Mouse (Mus musculus): Measurements from ENCODE around the gene Gtpbp3. TPM values are rescaled to one million over a fixed set of nuclear protein-coding genes. Genes with fewer than 3 reads are reported as not detected.

Gtpbp3 gene
- polyA plus RNA-seq, 1 experiment from 2014 or later, result 20.0 TPM

DNA sequence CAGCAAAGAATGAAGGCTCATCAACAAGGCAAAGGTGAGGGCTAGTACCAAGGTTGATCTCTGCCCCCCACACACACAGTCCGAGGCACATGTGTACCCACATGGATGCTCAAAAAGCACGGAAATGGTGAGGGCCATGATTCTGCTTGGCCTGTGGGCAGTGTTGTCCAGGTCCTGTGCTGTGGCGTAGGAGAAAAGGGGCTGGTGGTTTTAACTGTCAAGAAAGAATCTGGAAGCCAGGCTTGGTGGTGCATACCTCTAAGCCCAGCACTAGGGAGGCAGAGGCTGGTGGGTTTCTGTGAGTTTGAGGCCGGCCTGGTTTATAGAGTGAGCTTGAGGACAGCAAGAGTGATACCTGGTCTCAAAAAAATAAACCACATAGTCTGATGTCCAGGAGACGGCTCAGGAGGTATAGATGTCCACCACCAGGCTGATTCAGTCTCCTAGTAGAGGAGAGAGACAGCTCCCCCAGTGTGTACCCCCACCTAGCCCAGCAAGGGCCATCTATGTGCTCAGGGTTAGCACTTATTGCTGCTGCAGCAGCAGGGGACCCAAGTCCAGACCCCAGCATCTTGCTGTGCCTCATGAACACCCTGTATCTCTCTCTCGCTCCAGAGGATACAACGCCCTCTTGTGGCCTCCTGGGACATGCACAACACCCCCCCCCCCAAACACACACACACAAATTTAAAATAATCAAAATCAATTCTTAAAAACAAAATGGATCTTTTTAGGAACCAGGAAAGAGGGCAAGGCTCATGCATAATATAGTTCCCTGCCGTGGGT is 15.1 kb upstream of the Gtpbp3 start:
- no peak overlapping the region for H3K4me3 ChIP-seq
- no peak overlapping the region for H3K27ac ChIP-seq (replicated peaks)
- peaks cover 53% of the 10 kb centered on the region for H3K36me3 ChIP-seq
- 89% methylated on average over 8 of the region's 8 CpGs for WGBS
- no peak for DNase-seq (ENCODE audit: low spot score)
- H3K4me1 ChIP-seq, result peaks cover 53% of the 10 kb centered on the region
- H3K9me3 ChIP-seq (replicated peaks), result no peaks in the 10 kb centered on the region
- H3K27me3 ChIP-seq (ENCODE audit: low read depth, poor library complexity, severe bottlenecking), result peaks cover 13% of the 10 kb centered on the region

DNA sequence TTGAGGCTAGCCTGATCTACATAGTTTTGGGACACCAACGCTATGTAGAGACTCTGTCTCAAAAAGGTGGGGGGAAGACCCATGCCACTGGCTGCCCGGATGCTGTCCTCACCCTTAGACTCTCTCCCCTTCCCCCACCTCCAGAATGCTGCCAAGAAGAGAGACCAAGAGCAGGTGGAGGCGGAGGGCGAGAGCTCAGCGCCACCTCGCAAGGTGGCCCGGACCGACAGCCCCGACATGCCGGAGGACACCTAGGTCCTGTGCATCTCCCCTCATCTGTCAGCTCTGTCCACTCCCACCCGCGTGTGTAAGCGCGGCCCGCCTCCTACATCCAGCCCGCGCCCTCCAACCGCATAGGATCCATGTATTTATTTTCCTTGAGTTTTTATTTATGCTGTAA is 13.6 kb upstream of the Gtpbp3 start:
- Histone ChIP-seq H3K4me3 (no peak overlapping the region), H3K9me3 (replicated peaks) (no peaks in the 10 kb centered on the region), H3K4me1 (peaks cover 49% of the 10 kb centered on the region), H3K27ac (replicated peaks) (no peak overlapping the region), H3K27me3 (ENCODE audit: low read depth, poor library complexity, severe bottlenecking) (peaks cover 27% of the 10 kb centered on the region), H3K36me3 (peaks cover 66% of the 10 kb centered on the region)
- WGBS, result 93% methylated on average over 18 of the region's 18 CpGs
- DNase-seq (ENCODE audit: low spot score), result no peak

DNA sequence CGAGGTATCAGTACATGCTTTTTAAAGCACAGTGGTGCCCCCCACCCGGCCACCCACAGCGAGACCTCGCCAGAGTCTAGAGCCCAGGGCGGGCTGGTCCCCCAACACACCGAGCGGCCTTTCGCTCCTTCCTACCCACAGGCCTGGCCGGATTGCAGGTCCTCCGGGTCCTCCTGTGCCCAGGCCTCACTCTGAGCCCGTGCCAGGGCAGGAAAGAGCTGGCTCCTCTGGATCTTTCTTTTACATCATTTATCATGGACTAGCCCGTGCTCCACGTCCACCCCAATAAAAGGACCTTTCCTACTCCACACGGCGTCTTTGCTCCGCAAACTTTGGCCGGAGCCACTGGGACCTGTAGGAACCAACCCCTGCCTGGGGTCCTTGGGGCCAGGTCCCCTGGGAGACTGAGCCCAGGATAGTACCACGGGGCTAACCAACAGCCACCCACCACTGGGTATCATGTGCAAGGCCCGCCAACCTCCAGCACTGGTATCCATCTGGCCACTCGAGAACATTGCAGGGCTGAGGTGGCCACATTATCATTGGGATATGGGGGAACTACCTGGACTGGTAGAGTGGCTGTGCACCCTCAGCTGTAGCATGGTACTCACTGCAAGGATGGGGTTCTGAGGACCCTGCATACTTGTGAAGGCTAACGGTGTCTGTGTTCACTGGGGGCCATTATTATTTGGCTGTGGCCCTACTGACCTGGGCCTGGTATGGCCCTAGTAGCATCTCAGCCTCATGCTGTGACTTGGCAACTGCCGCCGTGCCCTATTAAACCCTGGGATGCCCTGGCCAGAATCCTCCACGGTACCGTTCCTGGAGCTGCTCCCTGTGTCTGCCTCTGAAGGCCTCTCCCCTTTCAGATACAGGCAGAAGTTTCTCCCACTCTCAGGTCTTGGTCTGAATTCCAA is 12.9 kb upstream of the Gtpbp3 start:
- 92% methylated on average over 25 of the region's 25 CpGs for WGBS
- DNase-seq (ENCODE audit: low spot score), result no peak
- Histone ChIP-seq H3K36me3 (peaks cover 73% of the 10 kb centered on the region), H3K27ac (replicated peaks) (no peak overlapping the region), H3K27me3 (ENCODE audit: low read depth, poor library complexity, severe bottlenecking) (peaks cover 28% of the 10 kb centered on the region), H3K9me3 (replicated peaks) (no peaks in the 10 kb centered on the region), H3K4me1 (peaks cover 43% of the 10 kb centered on the region), H3K4me3 (peak overlapping the region; percentile 69)

DNA sequence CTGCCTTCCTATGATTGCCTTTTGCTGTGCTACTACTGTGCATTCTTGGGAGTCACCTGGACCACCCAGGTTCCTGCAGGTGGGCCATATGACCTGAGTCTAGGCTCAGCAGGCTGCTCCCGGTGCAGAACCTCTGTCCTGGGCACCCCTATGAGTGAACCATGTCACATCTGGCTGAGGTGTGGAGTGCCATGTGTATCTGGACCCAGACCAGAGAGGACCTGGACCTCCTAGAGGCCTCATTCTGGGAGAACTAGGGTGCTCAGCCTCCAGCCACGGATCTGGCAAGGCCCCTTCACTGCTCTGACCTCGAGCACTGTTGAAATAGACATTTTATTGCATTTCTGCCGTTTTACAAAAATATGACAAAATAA is 12.2 kb upstream of the Gtpbp3 start:
- Histone ChIP-seq H3K4me1 (peaks cover 38% of the 10 kb centered on the region), H3K27ac (replicated peaks) (peak overlapping the region; percentile 88), H3K27me3 (ENCODE audit: low read depth, poor library complexity, severe bottlenecking) (peaks cover 34% of the 10 kb centered on the region), H3K4me3 (peak overlapping the region; percentile 69), H3K36me3 (peaks cover 77% of the 10 kb centered on the region), H3K9me3 (replicated peaks) (no peaks in the 10 kb centered on the region)
- 34% methylated on average over 4 of the region's 4 CpGs for WGBS
- DNase-seq (ENCODE audit: low spot score), result no peak

DNA sequence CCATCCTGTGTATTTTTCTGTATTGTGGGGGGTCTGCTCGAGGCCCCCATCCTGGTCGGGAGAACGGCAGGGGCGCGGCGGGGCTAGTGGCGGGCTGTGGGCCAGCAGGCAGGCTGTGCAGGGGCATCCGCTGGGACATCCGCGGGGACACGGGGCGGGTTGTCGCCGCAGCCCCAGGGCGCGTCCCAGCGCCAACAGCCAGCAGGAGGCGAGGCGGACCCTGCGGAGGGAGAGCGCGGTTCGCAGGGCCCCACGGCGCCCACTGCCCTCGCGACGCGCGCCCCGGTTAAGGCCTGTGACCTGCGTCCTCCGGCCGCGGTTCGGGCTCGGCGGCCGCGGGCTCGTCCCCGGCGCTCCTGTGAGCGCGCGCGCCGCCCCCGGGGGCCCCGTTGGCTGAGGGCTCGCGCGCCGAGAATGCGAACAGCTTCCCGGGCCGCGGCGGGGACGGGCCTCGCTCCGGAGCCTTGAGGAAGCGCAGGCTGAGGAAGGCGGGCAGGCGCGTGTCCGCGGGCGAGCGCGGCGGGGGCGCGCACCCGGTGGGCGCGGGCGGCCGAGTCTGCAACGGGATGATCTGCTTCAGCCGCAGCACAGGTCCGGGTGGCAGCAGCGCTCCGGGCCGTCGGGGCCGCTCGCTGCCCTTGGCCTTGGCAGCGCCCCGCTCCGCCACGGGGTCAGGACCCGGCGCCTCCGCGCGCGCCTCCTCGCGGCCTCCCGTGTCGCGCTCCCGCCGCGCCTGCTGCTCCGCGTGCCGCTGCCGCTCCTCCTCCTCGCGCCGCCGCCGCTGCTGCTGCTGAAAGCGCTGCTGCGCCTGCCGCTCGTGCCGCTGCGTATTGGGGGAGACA is 11.6 kb upstream of the Gtpbp3 start:
- Histone ChIP-seq H3K27ac (replicated peaks) (peak overlapping the region; percentile 88), H3K27me3 (ENCODE audit: low read depth, poor library complexity, severe bottlenecking) (peaks cover 41% of the 10 kb centered on the region), H3K4me1 (peaks cover 41% of the 10 kb centered on the region), H3K4me3 (peak overlapping the region; percentile 69), H3K9me3 (replicated peaks) (no peaks in the 10 kb centered on the region), H3K36me3 (peaks cover 77% of the 10 kb centered on the region)
- 1% methylated on average over 101 of the region's 121 CpGs for WGBS
- peak; percentile 82 for DNase-seq (ENCODE audit: low spot score)

DNA sequence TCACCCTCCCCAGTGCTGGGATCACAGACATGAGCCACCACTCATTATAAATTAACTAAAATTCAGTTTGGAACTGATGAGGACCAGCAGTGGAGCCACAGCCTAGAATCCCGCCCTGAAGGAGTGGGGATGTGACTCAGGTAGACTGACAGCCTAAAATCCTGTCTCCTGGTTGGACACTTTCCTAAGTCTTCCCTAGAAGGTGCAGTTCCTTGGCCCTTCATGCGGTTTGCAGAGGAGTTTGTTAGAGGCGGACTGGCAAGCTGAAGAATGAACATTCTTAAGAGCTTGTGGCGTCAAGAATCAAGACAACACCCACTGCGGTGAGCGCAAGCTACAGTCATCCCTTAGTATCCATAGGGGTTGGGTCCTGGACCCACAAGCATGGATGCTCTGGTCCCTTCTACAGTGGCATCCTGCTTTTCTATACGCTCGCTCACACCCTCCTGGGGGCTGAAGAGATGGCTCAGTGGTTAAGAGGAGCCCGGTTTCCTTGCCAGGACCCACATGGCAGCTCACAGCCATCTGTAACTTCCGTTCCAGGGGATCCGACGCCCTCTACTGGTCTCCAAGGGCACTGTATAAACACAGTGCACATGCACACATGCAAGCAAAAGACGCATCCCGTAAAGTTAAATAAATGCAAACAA is 10.6 kb upstream of the Gtpbp3 start:
- peak; percentile 50 for DNase-seq (ENCODE audit: low spot score)

DNA sequence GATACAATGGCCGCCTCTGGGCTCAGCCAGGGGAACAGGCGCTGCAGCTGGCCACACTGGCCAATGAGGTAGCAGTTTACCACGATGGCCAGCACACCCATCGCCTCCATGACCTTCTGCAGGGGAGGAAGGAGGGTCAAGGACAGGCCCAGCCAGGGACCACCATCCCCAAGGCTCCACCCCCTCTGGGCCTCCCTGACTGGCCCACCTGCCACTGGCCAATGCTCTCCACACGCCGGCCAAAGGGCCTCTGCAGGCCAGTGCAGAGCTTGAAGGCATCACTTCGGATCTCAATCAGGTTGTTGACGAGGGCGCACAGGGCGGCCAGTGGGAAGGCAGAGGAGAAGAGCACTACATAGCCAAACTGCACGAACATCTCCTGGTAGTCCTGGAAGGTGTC is 9.0 kb upstream of the Gtpbp3 start:
- 91% methylated on average over 11 of the region's 11 CpGs for WGBS
- Histone ChIP-seq H3K36me3 (peaks cover 77% of the 10 kb centered on the region), H3K4me1 (peaks cover 44% of the 10 kb centered on the region)

More for the DNA sequence above, 10.6 kb upstream of the Gtpbp3 start:
- H3K4me3 ChIP-seq, result peak overlapping the region; percentile 69
- peak overlapping the region; percentile 88 for H3K27ac ChIP-seq (replicated peaks)
- H3K9me3 ChIP-seq (replicated peaks), result no peaks in the 10 kb centered on the region
- peaks cover 44% of the 10 kb centered on the region for H3K4me1 ChIP-seq
- H3K36me3 ChIP-seq, result peaks cover 77% of the 10 kb centered on the region
- peaks cover 51% of the 10 kb centered on the region for H3K27me3 ChIP-seq (ENCODE audit: low read depth, poor library complexity, severe bottlenecking)
- WGBS, result 37% methylated on average over 14 of the region's 14 CpGs

DNA sequence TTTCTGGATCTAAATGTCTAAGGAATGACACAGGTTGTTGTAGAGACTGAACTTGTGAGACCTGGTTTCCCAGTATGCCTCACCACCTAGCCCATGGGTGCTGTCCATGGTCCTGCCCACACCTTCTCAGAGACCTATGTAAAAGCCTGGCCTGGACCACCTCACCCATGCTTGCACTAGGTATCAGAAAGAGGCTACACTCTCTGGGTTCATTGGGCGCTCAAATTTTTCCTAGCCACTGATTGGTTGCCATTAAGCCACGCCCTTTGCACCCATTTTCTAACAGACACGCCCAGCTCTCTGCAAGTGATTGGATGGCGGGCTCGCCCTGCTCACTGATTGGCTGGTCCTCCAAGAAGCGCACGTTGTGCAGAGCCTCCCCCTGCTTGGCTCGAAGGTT is 4.0 kb upstream of the Gtpbp3 start:
- Histone ChIP-seq H3K27ac (replicated peaks) (no peak overlapping the region), H3K36me3 (peaks cover 59% of the 10 kb centered on the region), H3K9me3 (replicated peaks) (no peaks in the 10 kb centered on the region), H3K4me1 (peaks cover 47% of the 10 kb centered on the region), H3K4me3 (peak overlapping the region; percentile 95; the same call in 1 of the 2 replicates), H3K27me3 (ENCODE audit: low read depth, poor library complexity, severe bottlenecking) (peaks cover 29% of the 10 kb centered on the region)
- no peak for DNase-seq (ENCODE audit: low spot score)
- 45% methylated on average over 8 of the region's 8 CpGs for WGBS

More for the DNA sequence above, 9.0 kb upstream of the Gtpbp3 start:
- H3K27ac ChIP-seq (replicated peaks), result no peak overlapping the region
- no peaks in the 10 kb centered on the region for H3K9me3 ChIP-seq (replicated peaks)
- no peak overlapping the region for H3K4me3 ChIP-seq
- no peak for DNase-seq (ENCODE audit: low spot score)
- peaks cover 52% of the 10 kb centered on the region for H3K27me3 ChIP-seq (ENCODE audit: low read depth, poor library complexity, severe bottlenecking)

DNA sequence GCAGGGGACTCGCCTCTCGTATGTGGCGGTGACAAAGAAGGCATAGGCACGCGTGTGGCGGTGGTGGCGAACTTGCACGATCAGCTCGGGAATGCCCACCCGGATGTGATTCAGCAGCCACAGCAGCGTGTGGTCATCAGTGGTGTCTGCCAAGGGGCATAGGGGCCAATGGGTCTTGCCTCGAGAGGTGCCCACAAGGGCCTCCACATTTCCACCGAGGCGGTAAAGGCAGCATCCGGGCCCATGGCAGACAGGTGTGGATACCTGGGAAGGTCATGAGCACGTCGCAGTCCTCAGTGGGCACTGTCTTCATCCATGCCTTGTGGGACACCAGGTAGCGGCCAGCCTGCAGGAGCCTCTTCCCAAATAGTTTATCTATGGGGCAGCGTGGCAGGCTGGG is 3.2 kb upstream of the Gtpbp3 start:
- Histone ChIP-seq H3K4me3 (peak overlapping the region; percentile 95), H3K27me3 (ENCODE audit: low read depth, poor library complexity, severe bottlenecking) (peaks cover 24% of the 10 kb centered on the region), H3K36me3 (peaks cover 51% of the 10 kb centered on the region), H3K27ac (replicated peaks) (peak overlapping the region; percentile 99), H3K4me1 (peaks cover 55% of the 10 kb centered on the region), H3K9me3 (replicated peaks) (no peaks in the 10 kb centered on the region)
- DNase-seq (ENCODE audit: low spot score), result no peak
- WGBS, result 95% methylated on average over 19 of the region's 19 CpGs

DNA sequence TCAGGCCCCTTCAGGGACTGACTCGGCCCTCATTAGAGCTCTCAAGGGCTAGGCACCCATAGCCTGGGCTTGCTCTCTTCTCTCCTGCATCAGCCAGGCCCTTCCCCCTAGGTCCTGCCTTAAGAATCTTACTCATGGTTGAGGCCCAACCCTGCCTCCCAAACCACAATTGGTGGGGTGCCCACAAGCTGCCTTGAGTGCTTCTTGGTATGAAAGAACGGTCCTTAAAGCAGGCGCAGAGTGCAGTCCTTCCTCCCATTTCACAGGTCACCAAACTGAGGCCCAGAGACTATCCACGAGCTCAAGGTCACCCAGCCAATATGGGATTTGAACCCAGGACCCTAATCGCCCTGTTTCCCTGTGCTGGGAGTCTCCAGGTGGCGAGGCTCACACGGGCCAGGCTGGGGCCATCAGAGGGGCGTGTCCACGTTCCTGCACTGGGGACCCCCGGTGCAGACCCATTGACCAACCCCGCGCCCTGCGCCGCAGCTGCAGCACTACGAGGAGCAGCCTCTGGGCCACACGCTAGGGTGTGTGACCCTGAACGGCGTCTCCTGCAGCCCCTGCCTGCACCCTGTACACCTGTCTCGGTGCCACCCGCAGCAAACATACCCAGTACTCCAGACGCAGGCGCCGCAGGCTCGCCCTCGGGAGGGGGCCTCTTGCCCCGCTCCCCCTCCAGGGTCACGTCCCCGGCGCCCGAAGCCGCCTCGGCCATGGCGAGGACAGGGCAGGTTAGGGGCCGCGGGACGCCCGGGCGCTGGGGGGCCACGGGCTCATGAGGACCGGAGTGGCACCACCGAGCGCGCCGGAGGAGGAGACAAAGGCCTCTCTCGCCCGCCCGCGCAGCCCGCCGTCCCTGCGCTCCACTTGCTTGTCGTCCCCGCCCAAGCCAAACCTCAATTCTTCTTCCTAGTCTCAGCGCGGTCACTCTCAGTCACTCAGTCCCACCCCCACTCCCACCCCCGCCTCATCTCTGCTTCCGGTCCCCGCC is 2.5 kb upstream of the Gtpbp3 start, which contains the start of gene Ano8:
TSS of gene Ano8 (minus strand) at position 822 of the 994 bp plus-strand sequence.
- peaks cover 51% of the 10 kb centered on the region for H3K36me3 ChIP-seq
- WGBS, result 5% methylated on average over 58 of the region's 58 CpGs
- peak within 1 kb of the TSS; percentile 95 for H3K4me3 ChIP-seq
- peak; percentile 88 for DNase-seq (ENCODE audit: low spot score)
- no peaks in the 10 kb centered on the region for H3K9me3 ChIP-seq (replicated peaks)
- H3K27me3 ChIP-seq (ENCODE audit: low read depth, poor library complexity, severe bottlenecking), result peaks cover 20% of the 10 kb centered on the region
- peaks cover 61% of the 10 kb centered on the region for H3K4me1 ChIP-seq
- H3K27ac ChIP-seq (replicated peaks), result peak within 1 kb of the TSS; percentile 99

DNA sequence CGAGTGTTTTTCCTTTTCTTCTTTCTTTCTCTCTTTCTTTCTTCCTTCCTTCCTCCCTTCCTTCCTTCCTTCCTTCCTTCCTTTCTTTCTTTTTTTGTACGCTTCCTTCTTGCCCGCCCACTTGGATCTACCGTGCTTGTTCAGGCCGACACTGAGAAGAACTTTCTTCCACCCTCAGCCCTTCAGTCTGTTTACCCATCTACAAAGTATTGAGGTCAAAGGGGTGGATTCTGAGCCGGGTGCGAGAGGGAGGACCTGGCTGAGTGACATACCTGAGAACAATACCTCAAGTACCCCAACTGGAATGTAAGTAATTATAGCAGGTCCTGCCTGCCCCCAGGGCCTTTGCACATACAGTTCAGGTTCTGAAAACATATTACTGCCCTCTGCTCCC is 1.8 kb upstream of the Gtpbp3 start:
- H3K4me1 ChIP-seq, result peaks cover 54% of the 10 kb centered on the region
- no peak for DNase-seq (ENCODE audit: low spot score)
- H3K27me3 ChIP-seq (ENCODE audit: low read depth, poor library complexity, severe bottlenecking), result peaks cover 13% of the 10 kb centered on the region
- WGBS, result 27% methylated on average over 7 of the region's 7 CpGs
- H3K27ac ChIP-seq (replicated peaks), result peak overlapping the region; percentile 99
- peak overlapping the region; percentile 95 for H3K4me3 ChIP-seq
- H3K36me3 ChIP-seq, result peaks cover 51% of the 10 kb centered on the region
- H3K9me3 ChIP-seq (replicated peaks), result no peaks in the 10 kb centered on the region

Measured in midbrain, embryonic 10.5 days (tissue).